Mouse (Mus musculus): ENCODE measurements around the gene Jup.

- TF ChIP-seq CTCF (IDR thresholded peaks at IDR 0.05; ENCODE audit: low read depth) (no peak), EP300 (optimal IDR thresholded peaks at IDR 0.05) (no peak)
Measured at GRCm38 (mm10) chr11:100387111-100387510, 10.5 kb downstream of the Jup start.
